Mouse (Mus musculus) ES-CJ7 (cell line): Measurements from ENCODE around the gene Lnpep.

Experiments
- DNase-seq: peaks from one replicate; pipeline ENCODE4 v3.0.0; 2011; ENCODE audit warnings: low read depth, low spot score

Lnpep gene

GRCm38 (mm10) chr17:17624957-17625586 is at the start of gene Lnpep:
TSS of gene Lnpep (minus strand) at chr17:17625050.
- peak; percentile 95 for DNase-seq

GRCm38 (mm10) chr17:17655829-17656176 is 31.0 kb upstream of the Lnpep start:
- no peak for DNase-seq

GRCm38 (mm10) chr17:17654997-17655828 is 30.4 kb upstream of the Lnpep start:
- DNase-seq: peak; percentile 62

GRCm38 (mm10) chr17:17652570-17652969 is 27.7 kb upstream of the Lnpep start:
- no peak for DNase-seq

GRCm38 (mm10) chr17:17645738-17646137 is 20.9 kb upstream of the Lnpep start:
- DNase-seq: peak; percentile 70

- no peak for DNase-seq
Observed at GRCm38 (mm10) chr17:17637387-17637786, 12.5 kb upstream of the Lnpep start.

GRCm38 (mm10) chr17:17636147-17636546 is 11.3 kb upstream of the Lnpep start:
- no peak for DNase-seq

GRCm38 (mm10) chr17:17634033-17634432 is 9.2 kb upstream of the Lnpep start:
- DNase-seq: no peak

GRCm38 (mm10) chr17:17631985-17632384 is 7.1 kb upstream of the Lnpep start:
- no peak for DNase-seq

- peak; percentile 85 for DNase-seq
Observed at GRCm38 (mm10) chr17:17628237-17628879, 3.5 kb upstream of the Lnpep start.

GRCm38 (mm10) chr17:17627558-17627957 is 2.7 kb upstream of the Lnpep start:
- no peak for DNase-seq

- DNase-seq: no peak
Observed at GRCm38 (mm10) chr17:17625887-17626679, 1.2 kb upstream of the Lnpep start.

- peak; percentile 96 for DNase-seq
Observed at GRCm38 (mm10) chr17:17624421-17624956, 361 bp downstream of the Lnpep start.

- DNase-seq: peak; percentile 33
Observed at GRCm38 (mm10) chr17:17623890-17624420, 895 bp downstream of the Lnpep start.

GRCm38 (mm10) chr17:17623221-17623889 is 1.5 kb downstream of the Lnpep start:
- no peak for DNase-seq

- DNase-seq: no peak
Observed at GRCm38 (mm10) chr17:17622576-17622975, 2.3 kb downstream of the Lnpep start.

GRCm38 (mm10) chr17:17621586-17621985 is 3.3 kb downstream of the Lnpep start:
- DNase-seq: no peak

GRCm38 (mm10) chr17:17618463-17618862 is 6.4 kb downstream of the Lnpep start:
- no peak for DNase-seq

- DNase-seq: no peak
Observed at GRCm38 (mm10) chr17:17617440-17618204, 7.2 kb downstream of the Lnpep start.

GRCm38 (mm10) chr17:17612336-17612735 is 12.5 kb downstream of the Lnpep start:
- peak; percentile 94 for DNase-seq
